Mouse (Mus musculus): ENCODE measurements around the gene Vwa3b.

GRCm38 (mm10) chr1:37167918-37168317, 141.5 kb downstream of the Vwa3b start:
- TF ChIP-seq POLR2A (IDR thresholded peaks at IDR 0.05; ENCODE audit: insufficient read length, low read depth) (no peak), POLR2AphosphoS2 (IDR thresholded peaks at IDR 0.05; ENCODE audit: insufficient read length, low read depth) (no peak), MYOG (IDR thresholded peaks at IDR 0.05; ENCODE audit: control insufficient read depth in 1 of 3, insufficient read depth in 1 of 3, insufficient read length in 2 of 3, low read depth in 2 of 3) (no peak), MAX (IDR thresholded peaks at IDR 0.05; ENCODE audit: low read depth) (no peak), TCF12 (IDR thresholded peaks at IDR 0.05; ENCODE audit: insufficient read depth, poor library complexity, severe bottlenecking) (no peak), USF1 (IDR thresholded peaks at IDR 0.05; ENCODE audit: low read depth) (no peak), E2F4 (IDR thresholded peaks at IDR 0.05; ENCODE audit: insufficient read depth) (no peak), SRF (IDR thresholded peaks at IDR 0.05; ENCODE audit: control insufficient read depth, insufficient read length, low read depth) (no peak), REST (IDR thresholded peaks at IDR 0.05; ENCODE audit: insufficient read depth, insufficient read length) (no peak), TCF3 (IDR thresholded peaks at IDR 0.05; ENCODE audit: insufficient read length, low read depth) (no peak)

Data from myocyte (in vitro differentiated cells).